Mouse (Mus musculus): ENCODE data around the gene Olfr551. TPM values are rescaled to one million over a fixed set of nuclear protein-coding genes. Genes with fewer than 3 reads are reported as not detected.

Olfr551 gene
- polyA plus RNA-seq, 1 experiment from 2014 or later: not detected

GRCm38 (mm10) chr7:102597378-102598031, 5.8 kb upstream of the Olfr551 start, which contains the start of gene Olfr552:
Gene Olfr552, plus strand, starts transcription at chr7:102597770.
- Histone ChIP-seq H3K4me1 (replicated peaks; ENCODE audit: control insufficient read depth, insufficient read depth, low read length) (no peaks in the 10 kb centered on the region), H3K36me3 (ENCODE audit: control insufficient read depth, insufficient read depth) (no peaks in the 10 kb centered on the region), H3K9me3 (ENCODE audit: control insufficient read depth) (no peaks in the 10 kb centered on the region), H3K9ac (ENCODE audit: low read depth, low read length) (no peak within 1 kb of the TSS), H3K4me3 (ENCODE audit: low read depth, low read length) (no peak within 1 kb of the TSS), H3K4me2 (replicated peaks; ENCODE audit: low read depth) (no peak within 1 kb of the TSS), H3K27me3 (replicated peaks; ENCODE audit: control insufficient read depth, insufficient read depth, low read length) (no peaks in the 10 kb centered on the region), H3K27ac (ENCODE audit: low read depth, low read length) (no peak within 1 kb of the TSS)
- 61% methylated on average over 1 of the region's 1 CpGs for WGBS
- TF ChIP-seq CTCF (IDR thresholded peaks at IDR 0.05; ENCODE audit: low read depth): no peak
- no peak for ATAC-seq

- Histone ChIP-seq H3K9ac (ENCODE audit: low read depth, low read length) (no peak overlapping the region), H3K4me3 (ENCODE audit: low read depth, low read length) (no peak overlapping the region), H3K27me3 (replicated peaks; ENCODE audit: control insufficient read depth, insufficient read depth, low read length) (no peaks in the 10 kb centered on the region), H3K4me2 (replicated peaks; ENCODE audit: low read depth) (no peak overlapping the region), H3K4me1 (replicated peaks; ENCODE audit: control insufficient read depth, insufficient read depth, low read length) (no peaks in the 10 kb centered on the region), H3K27ac (ENCODE audit: low read depth, low read length) (no peak overlapping the region), H3K9me3 (ENCODE audit: control insufficient read depth) (no peaks in the 10 kb centered on the region), H3K36me3 (ENCODE audit: control insufficient read depth, insufficient read depth) (no peaks in the 10 kb centered on the region)
- WGBS: 72% methylated on average over 6 of the region's 6 CpGs
- ATAC-seq: no peak
- TF ChIP-seq CTCF (IDR thresholded peaks at IDR 0.05; ENCODE audit: low read depth): no peak
These were observed 15.7 kb downstream of the Olfr551 start for GRCm38 (mm10) chr7:102575998-102576397.

GRCm38 (mm10) chr7:102573174-102573830, 18.4 kb downstream of the Olfr551 start:
- H3K27ac ChIP-seq (ENCODE audit: low read depth, low read length): no peak overlapping the region
- H3K4me2 ChIP-seq (replicated peaks; ENCODE audit: low read depth): no peak overlapping the region
- no peaks in the 10 kb centered on the region for H3K36me3 ChIP-seq (ENCODE audit: control insufficient read depth, insufficient read depth)
- H3K27me3 ChIP-seq (replicated peaks; ENCODE audit: control insufficient read depth, insufficient read depth, low read length): no peaks in the 10 kb centered on the region
- no peaks in the 10 kb centered on the region for H3K4me1 ChIP-seq (replicated peaks; ENCODE audit: control insufficient read depth, insufficient read depth, low read length)
- H3K9ac ChIP-seq (ENCODE audit: low read depth, low read length): no peak overlapping the region
- ATAC-seq: no peak
- no peak overlapping the region for H3K4me3 ChIP-seq (ENCODE audit: low read depth, low read length)
- no peak for TF ChIP-seq CTCF (IDR thresholded peaks at IDR 0.05; ENCODE audit: low read depth)
- H3K9me3 ChIP-seq (ENCODE audit: control insufficient read depth): no peaks in the 10 kb centered on the region
- 72% methylated on average over 3 of the region's 3 CpGs for WGBS

- Histone ChIP-seq H3K9ac (ENCODE audit: low read depth, low read length) (no peak within 1 kb of the TSS), H3K27ac (ENCODE audit: low read depth, low read length) (no peak within 1 kb of the TSS), H3K4me1 (replicated peaks; ENCODE audit: control insufficient read depth, insufficient read depth, low read length) (no peaks in the 10 kb centered on the region), H3K9me3 (ENCODE audit: control insufficient read depth) (no peaks in the 10 kb centered on the region), H3K27me3 (replicated peaks; ENCODE audit: control insufficient read depth, insufficient read depth, low read length) (no peaks in the 10 kb centered on the region), H3K4me3 (ENCODE audit: low read depth, low read length) (no peak within 1 kb of the TSS), H3K4me2 (replicated peaks; ENCODE audit: low read depth) (no peak within 1 kb of the TSS), H3K36me3 (ENCODE audit: control insufficient read depth, insufficient read depth) (no peaks in the 10 kb centered on the region)
- no peak for ATAC-seq
- TF ChIP-seq CTCF (IDR thresholded peaks at IDR 0.05; ENCODE audit: low read depth): no peak
- WGBS: 91% methylated on average over 8 of the region's 8 CpGs
These were observed 20.5 kb downstream of the Olfr551 start, which contains the start of gene Olfr550 for GRCm38 (mm10) chr7:102571142-102571541. Gene Olfr550, plus strand, starts transcription at chr7:102571442.

GRCm38 (mm10) chr7:102566219-102566618, 25.5 kb downstream of the Olfr551 start:
- ATAC-seq: no peak
- Histone ChIP-seq H3K9ac (ENCODE audit: low read depth, low read length) (no peak overlapping the region), H3K4me2 (replicated peaks; ENCODE audit: low read depth) (no peak overlapping the region), H3K27me3 (replicated peaks; ENCODE audit: control insufficient read depth, insufficient read depth, low read length) (no peaks in the 10 kb centered on the region), H3K36me3 (ENCODE audit: control insufficient read depth, insufficient read depth) (peaks cover 18% of the 10 kb centered on the region; the same call in 1 of the 2 replicates), H3K4me1 (replicated peaks; ENCODE audit: control insufficient read depth, insufficient read depth, low read length) (no peaks in the 10 kb centered on the region), H3K4me3 (ENCODE audit: low read depth, low read length) (no peak overlapping the region), H3K27ac (ENCODE audit: low read depth, low read length) (no peak overlapping the region), H3K9me3 (ENCODE audit: control insufficient read depth) (no peaks in the 10 kb centered on the region)
- 86% methylated on average over 4 of the region's 4 CpGs for WGBS
- peak; percentile 25 for TF ChIP-seq CTCF (IDR thresholded peaks at IDR 0.05; ENCODE audit: low read depth)
